Mouse (Mus musculus) MEL (cell line): ENCODE measurements around the gene Grin3b. TPM values are rescaled to one million over a fixed set of nuclear protein-coding genes. Genes with fewer than 3 reads are reported as not detected.

Experiments used
- DNase-seq: peaks from one replicate; pipeline ENCODE4 v3.0.0; 2011; ENCODE audit warnings: low read depth, low spot score
- H3K27ac ChIP-seq: 2 replicates; pipeline ENCODE4 v1.5.1; 2012; ENCODE audit warnings: low read depth, mild to moderate bottlenecking, control low read depth, low read length, moderate library complexity; ENCODE audit not compliant: control insufficient read depth
- H3K27me3 ChIP-seq, 2 experiments: fragments of 150-350 bp in 1 of 2; sonication (generic) in 1 of 2; 2 replicates each; pipeline ENCODE4 v1.6.1; 2012; ENCODE audit warnings: low read length in 2 of 2, mild to moderate bottlenecking in 2 of 2, improper control_type of control experiment in 1 of 2, moderate library complexity in 1 of 2; ENCODE audit not compliant: insufficient read depth in 2 of 2, control insufficient read depth in 1 of 2
- H3K36me3 ChIP-seq, 2 experiments: 2 replicates each; pipeline ENCODE4 v1.6.1; 2012 to 2014; ENCODE audit warnings: low read length in 2 of 2, improper control_type of control experiment in 1 of 2, inconsistent platforms in 1 of 2, mild to moderate bottlenecking in 1 of 2; ENCODE audit not compliant: insufficient read depth in 2 of 2, control insufficient read depth in 1 of 2
- H3K4me1 ChIP-seq, 2 experiments: fragments of 150-350 bp in 1 of 2; sonication (generic) in 1 of 2; 2 replicates each; pipeline ENCODE4 v1.6.1; 2012; ENCODE audit warnings: low read length in 2 of 2, improper control_type of control experiment in 1 of 2, mild to moderate bottlenecking in 1 of 2; ENCODE audit not compliant: insufficient read depth in 2 of 2, control insufficient read depth in 1 of 2
- H3K4me3 ChIP-seq, 2 experiments: fragments of 150-350 bp in 1 of 2; sonication (generic) in 1 of 2; 2 replicates each; pipeline ENCODE4 v1.5.1; 2012; ENCODE audit warnings: low read depth in 2 of 2, low read length in 2 of 2, mild to moderate bottlenecking in 2 of 2, moderate library complexity in 2 of 2, control low read depth in 1 of 2, improper control_type of control experiment in 1 of 2; ENCODE audit not compliant: control insufficient read depth in 1 of 2, insufficient read depth in 1 of 2
- H3K79me2 ChIP-seq: 2 replicates; pipeline ENCODE4 v1.6.1; 2012; ENCODE audit warnings: mild to moderate bottlenecking, low read length, moderate library complexity; ENCODE audit not compliant: control insufficient read depth, poor library complexity, insufficient read depth
- H3K9ac ChIP-seq: 2 replicates; pipeline ENCODE4 v1.6.1; 2012; ENCODE audit warnings: low read depth, mild to moderate bottlenecking, control low read depth, low read length, moderate library complexity; ENCODE audit not compliant: control insufficient read depth, poor library complexity, severe bottlenecking
- H3K9me3 ChIP-seq: fragments of 150-350 bp; sonication (generic); replicated peaks from 2 replicates; pipeline ENCODE4 v1.6.1; 2012; ENCODE audit warnings: mild to moderate bottlenecking, low read length, improper control_type of control experiment, moderate library complexity; ENCODE audit not compliant: insufficient read depth
- BHLHE40 ChIP-seq: IDR thresholded peaks from 2 replicates; pipeline ENCODE4 v1.6.1; 2012; ENCODE audit warnings: low read depth, mild to moderate bottlenecking, inconsistent platforms, low read length, improper control_type of control experiment, borderline replicate concordance
- CHD1 ChIP-seq: IDR thresholded peaks from 2 replicates; pipeline ENCODE4 v1.6.1; 2012; ENCODE audit warnings: low read depth, mild to moderate bottlenecking, inconsistent platforms, low read length, improper control_type of control experiment
- CHD2 ChIP-seq: IDR thresholded peaks from 2 replicates; pipeline ENCODE4 v1.6.1; 2011; ENCODE audit warnings: low read length, improper control_type of control experiment
- CTCF ChIP-seq, 3 experiments: IDR thresholded peaks in 2 of 3; conservative IDR thresholded peaks in 1 of 3; 2 replicates each; pipeline ENCODE4 v1.5.1; 2011 to 2012; ENCODE audit warnings: low read length in 3 of 3, low read depth in 2 of 3, mild to moderate bottlenecking in 2 of 3, improper control_type of control experiment in 1 of 3, inconsistent platforms in 1 of 3, mixed read lengths in 1 of 3, moderate library complexity in 1 of 3; ENCODE audit not compliant: control insufficient read depth in 1 of 3, insufficient read depth in 1 of 3, poor library complexity in 1 of 3, severe bottlenecking in 1 of 3
- ETS1 ChIP-seq: IDR thresholded peaks from 2 replicates; pipeline ENCODE4 v1.6.1; 2012; ENCODE audit warnings: low read depth, mild to moderate bottlenecking, inconsistent platforms, low read length, improper control_type of control experiment, moderate library complexity
- GABPA ChIP-seq: IDR thresholded peaks from 2 replicates; pipeline ENCODE4 v1.6.1; 2012; ENCODE audit warnings: low read depth, mild to moderate bottlenecking, inconsistent platforms, low read length, improper control_type of control experiment, moderate library complexity
- GATA1 ChIP-seq: IDR thresholded peaks from 2 replicates; pipeline ENCODE4 v1.6.1; 2011; ENCODE audit warnings: low read depth, low read length, improper control_type of control experiment
- JUND ChIP-seq: IDR thresholded peaks from 2 replicates; pipeline ENCODE4 v1.6.1; 2011; ENCODE audit warnings: low read depth, mild to moderate bottlenecking, improper control_type of control experiment, low read length
- KAT2A ChIP-seq: conservative IDR thresholded peaks from 2 replicates; pipeline ENCODE4 v1.6.1; 2012; ENCODE audit warnings: low read depth, low read length, improper control_type of control experiment, inconsistent platforms
- MAFK ChIP-seq: IDR thresholded peaks from 2 replicates; pipeline ENCODE4 v1.6.1; 2011; ENCODE audit warnings: low read depth, mild to moderate bottlenecking, low read length, improper control_type of control experiment, borderline replicate concordance
- MEF2A ChIP-seq: IDR thresholded peaks from 2 replicates; pipeline ENCODE4 v1.6.1; 2014; ENCODE audit warnings: low read depth, mild to moderate bottlenecking, inconsistent platforms, low read length, improper control_type of control experiment; ENCODE audit not compliant: poor library complexity, insufficient replicate concordance, severe bottlenecking; ENCODE audit errors: extremely low read depth
- MXI1 ChIP-seq: IDR thresholded peaks from 2 replicates; pipeline ENCODE4 v1.6.1; 2011; ENCODE audit warnings: mild to moderate bottlenecking, low read depth, low read length, improper control_type of control experiment
- MYB ChIP-seq: IDR thresholded peaks from 2 replicates; pipeline ENCODE4 v1.6.1; 2011; ENCODE audit warnings: mild to moderate bottlenecking, low read depth, low read length, improper control_type of control experiment
- MYC ChIP-seq: IDR thresholded peaks from 2 replicates; pipeline ENCODE4 v1.6.1; 2011; ENCODE audit warnings: low read depth, mild to moderate bottlenecking, low read length, improper control_type of control experiment, moderate library complexity
- POLR2AphosphoS2 ChIP-seq: IDR thresholded peaks from 2 replicates; pipeline ENCODE4 v1.6.1; 2011; ENCODE audit warnings: low read length, improper control_type of control experiment
- POLR2AphosphoS5 ChIP-seq: IDR thresholded peaks from 2 replicates; pipeline ENCODE4 v1.6.1; 2012; ENCODE audit warnings: low read depth, borderline replicate concordance, mild to moderate bottlenecking, inconsistent platforms, low read length, moderate library complexity, mixed read lengths
- RAD21 ChIP-seq: IDR thresholded peaks from 2 replicates; pipeline ENCODE4 v1.6.1; 2011; ENCODE audit warnings: mild to moderate bottlenecking, low read depth, low read length, improper control_type of control experiment
- SIN3A ChIP-seq: IDR thresholded peaks from 2 replicates; pipeline ENCODE4 v1.6.1; 2012; ENCODE audit warnings: low read length, improper control_type of control experiment, inconsistent platforms
- SMC3 ChIP-seq: IDR thresholded peaks from 2 replicates; pipeline ENCODE4 v1.6.1; 2011; ENCODE audit warnings: low read depth, low read length, improper control_type of control experiment
- TAL1 ChIP-seq: IDR thresholded peaks from 2 replicates; pipeline ENCODE4 v1.6.1; 2012; ENCODE audit warnings: mild to moderate bottlenecking, inconsistent platforms, low read length, moderate library complexity, mixed read lengths
- TBP ChIP-seq: IDR thresholded peaks from 2 replicates; pipeline ENCODE4 v1.8.0; 2011; ENCODE audit warnings: low read depth, low read length, improper control_type of control experiment
- TCF12 ChIP-seq: IDR thresholded peaks from 2 replicates; pipeline ENCODE4 v1.6.1; 2014; ENCODE audit warnings: low read depth, mild to moderate bottlenecking, inconsistent platforms, low read length, improper control_type of control experiment, moderate library complexity
- USF2 ChIP-seq, 2 experiments: IDR thresholded peaks; 2 replicates each; pipeline ENCODE4 v1.6.1; 2011 to 2012; ENCODE audit warnings: improper control_type of control experiment in 2 of 2, low read length in 2 of 2, borderline replicate concordance in 1 of 2, inconsistent platforms in 1 of 2, low read depth in 1 of 2, mild to moderate bottlenecking in 1 of 2; ENCODE audit not compliant: insufficient read depth in 1 of 2
- ZMIZ1 ChIP-seq: IDR thresholded peaks from 2 replicates; pipeline ENCODE4 v1.6.1; 2012; ENCODE audit warnings: low read depth, mild to moderate bottlenecking, inconsistent platforms, low read length, improper control_type of control experiment, moderate library complexity
- polyA plus RNA-seq, 2 experiments: library from polyadenylated mRNA; stranded (reverse) in 1 of 2; unstranded in 1 of 2; fragments of >175 nt in 1 of 2; fragments of >200 nt in 1 of 2; gene quantifications; 2 replicates each; pipeline versions ENCODE4 v1.2.1 to v1.2.4; 2012; ENCODE audit warnings: low replicate concordance in 2 of 2, low read depth in 1 of 2; ENCODE audit not compliant: insufficient read length in 2 of 2, insufficient read depth in 1 of 2, missing spikeins in 1 of 2
- total RNA-seq: library from RNA; depleted of rRNA; stranded (reverse); fragments of 300-350 nt; gene quantifications from 2 replicates; pipeline ENCODE4 v1.2.3, GENCODE M21; 2012

Grin3b gene
- total and polyA plus RNA-seq, 3 experiments: 0.42 to 1.1 TPM; not detected in 1

GRCm38 (mm10) chr10:79936911-79937441, 33.5 kb upstream of the Grin3b start:
- Histone ChIP-seq H3K27me3 (no peaks in the 10 kb centered on the region), H3K9me3 (no peaks in the 10 kb centered on the region), H3K27ac (no peak overlapping the region), H3K9ac (no peak overlapping the region), H3K36me3 (no peaks in the 10 kb centered on the region; a peak in 1 of 4 replicates), H3K4me3 (no peak overlapping the region), H3K4me1 (0 out of 4 replicates have a peak, but pooled peaks cover 0 to 4% of the 10 kb centered on the region in 2 experiments), H3K79me2 (no peaks in the 10 kb centered on the region)
- TF ChIP-seq ZMIZ1 (no peak), RAD21 (no peak), JUND (no peak), MYB (no peak), TAL1 (no peak), CHD2 (no peak), MXI1 (no peak), POLR2AphosphoS2 (no peak), ETS1 (0 out of 2 replicates have a peak, but pooled peaks have one; percentile 5), USF2 (IDR thresholded peaks at IDR 0.05; ENCODE audit: borderline replicate concordance in 1 of 2, insufficient read depth in 1 of 2, low read depth in 1 of 2, low read length in 2 of 2) (no peak), BHLHE40 (peak; percentile 51; the same call in 1 of the 2 replicates), CHD1 (no peak), MYC (no peak)
- no peak for DNase-seq

DNA sequence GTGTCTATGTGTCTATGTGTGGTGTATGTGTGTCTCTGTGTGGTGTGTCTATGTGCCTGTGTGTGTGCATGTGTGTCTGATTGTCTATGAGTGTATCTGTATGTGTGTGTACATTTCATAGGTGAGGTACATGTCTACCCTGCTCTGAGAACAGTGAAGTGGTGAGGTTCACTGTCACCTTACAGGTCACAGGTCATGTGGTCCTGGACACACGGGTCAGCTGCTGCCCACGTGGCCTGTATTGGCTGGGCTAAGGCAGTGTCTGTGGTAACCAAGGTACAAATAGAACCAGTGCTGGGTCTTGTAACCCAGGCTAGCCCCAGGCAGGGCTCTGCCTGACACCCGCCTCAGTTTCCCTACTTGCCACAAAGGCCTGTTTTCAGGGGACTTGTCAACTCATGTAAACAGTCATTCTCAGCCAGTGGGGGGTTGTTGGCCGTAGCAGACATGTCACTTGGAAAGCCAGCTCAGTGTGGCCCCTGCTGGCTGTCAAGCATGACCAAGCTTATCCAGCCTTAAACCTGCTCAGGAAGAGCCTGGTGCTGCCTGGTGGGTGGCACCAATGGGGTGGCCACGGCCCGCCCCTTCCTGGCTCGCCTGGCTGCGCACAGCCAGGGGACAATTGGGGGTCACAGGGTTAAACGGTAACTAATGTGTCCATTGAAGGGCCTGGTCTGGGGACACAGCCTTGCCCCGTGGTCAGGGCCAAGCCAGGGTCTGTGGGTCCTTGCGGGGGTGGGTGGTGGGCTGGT, 32.6 kb upstream of the Grin3b start:
- no peak for DNase-seq
- Histone ChIP-seq H3K27ac (no peak overlapping the region), H3K9me3 (no peaks in the 10 kb centered on the region), H3K4me3 (no peak overlapping the region), H3K36me3 (no peaks in the 10 kb centered on the region; a peak in 1 of 4 replicates), H3K79me2 (no peaks in the 10 kb centered on the region), H3K27me3 (no peaks in the 10 kb centered on the region), H3K4me1 (0 out of 4 replicates have a peak, but pooled peaks cover 0 to 4% of the 10 kb centered on the region in 2 experiments), H3K9ac (no peak overlapping the region)
- TF ChIP-seq MAFK (no peak), TBP (no peak), MYC (no peak), MEF2A (no peak), GABPA (no peak), POLR2AphosphoS5 (no peak), SMC3 (no peak), TCF12 (no peak), GATA1 (no peak), KAT2A (no peak), TAL1 (no peak), CTCF (IDR thresholded peaks at IDR 0.05 in 2 of 3, conservative IDR thresholded peaks at IDR 0.05 in 1 of 3; ENCODE audit: control insufficient read depth in 1 of 3, insufficient read depth in 1 of 3, low read depth in 2 of 3, low read length in 3 of 3, poor library complexity in 1 of 3, severe bottlenecking in 1 of 3) (no peak), SIN3A (no peak), MYB (no peak)
